Mouse (Mus musculus): ENCODE data around the gene Mtif3.
"Not testable (repeated sequence)": the region's sequence is repeated elsewhere in the genome, so short reads cannot be mapped to it uniquely, and the experiment has no call there.

The Mtif3 gene

GRCm38 (mm10) chr5:146954576-146954975, 9.0 kb downstream of the Mtif3 start:
- DNase-seq (ENCODE audit: extremely low read depth, low read depth) = no peak

GRCm38 (mm10) chr5:146948508-146949088, 15.0 kb downstream of the Mtif3 start, which contains the start of gene Gtf3a:
Gene Gtf3a, plus strand, starts transcription at chr5:146948657.
- peak; percentile 72 for DNase-seq (ENCODE audit: extremely low read depth, low read depth)

GRCm38 (mm10) chr5:146948041-146948507, 15.5 kb downstream of the Mtif3 start:
- no peak for DNase-seq (ENCODE audit: extremely low read depth, low read depth)

- DNase-seq (ENCODE audit: extremely low read depth, low read depth) = no peak
Observed at GRCm38 (mm10) chr5:146947497-146947896, 16.1 kb downstream of the Mtif3 start.

- no peak for DNase-seq (ENCODE audit: extremely low read depth, low read depth)
Observed at GRCm38 (mm10) chr5:146946682-146947081, 16.9 kb downstream of the Mtif3 start.

GRCm38 (mm10) chr5:146944568-146944967, 19.0 kb downstream of the Mtif3 start:
- no peak for DNase-seq (ENCODE audit: extremely low read depth, low read depth)

- no peak for DNase-seq (ENCODE audit: extremely low read depth, low read depth)
Observed at GRCm38 (mm10) chr5:146942965-146943364, 20.6 kb downstream of the Mtif3 start.

- not testable (repeated sequence) for DNase-seq (ENCODE audit: extremely low read depth, low read depth)
Observed at GRCm38 (mm10) chr5:146941939-146942338, 21.7 kb downstream of the Mtif3 start.

- peak; percentile 52 for DNase-seq (ENCODE audit: extremely low read depth, low read depth)
Observed at GRCm38 (mm10) chr5:146940219-146940618, 23.4 kb downstream of the Mtif3 start.

- DNase-seq (ENCODE audit: extremely low read depth, low read depth) = no peak
Observed at GRCm38 (mm10) chr5:146939109-146939796, 24.3 kb downstream of the Mtif3 start.

GRCm38 (mm10) chr5:146937541-146938503, 25.8 kb downstream of the Mtif3 start:
- no peak for DNase-seq (ENCODE audit: extremely low read depth, low read depth)

- no peak for DNase-seq (ENCODE audit: extremely low read depth, low read depth)
Observed at GRCm38 (mm10) chr5:146933466-146933865, 30.1 kb downstream of the Mtif3 start.

- DNase-seq (ENCODE audit: extremely low read depth, low read depth) = no peak
Observed at GRCm38 (mm10) chr5:146931904-146932553, 31.6 kb downstream of the Mtif3 start.

- DNase-seq (ENCODE audit: extremely low read depth, low read depth) = no peak
Observed at GRCm38 (mm10) chr5:146931422-146931821, 32.2 kb downstream of the Mtif3 start.

- DNase-seq (ENCODE audit: extremely low read depth, low read depth) = no peak
Observed at GRCm38 (mm10) chr5:146926673-146927072, 36.9 kb downstream of the Mtif3 start.

- DNase-seq (ENCODE audit: extremely low read depth, low read depth) = no peak
Observed at GRCm38 (mm10) chr5:146923547-146923946, 40.1 kb downstream of the Mtif3 start.

- no peak for DNase-seq (ENCODE audit: extremely low read depth, low read depth)
Observed at GRCm38 (mm10) chr5:146921224-146921623, 42.4 kb downstream of the Mtif3 start.

- no peak for DNase-seq (ENCODE audit: extremely low read depth, low read depth)
Observed at GRCm38 (mm10) chr5:146920314-146921161, 43.1 kb downstream of the Mtif3 start.

- DNase-seq (ENCODE audit: extremely low read depth, low read depth) = no peak
Observed at GRCm38 (mm10) chr5:146919874-146920273, 43.7 kb downstream of the Mtif3 start.

GRCm38 (mm10) chr5:146917357-146917756, 46.2 kb downstream of the Mtif3 start:
- not testable (repeated sequence) for DNase-seq (ENCODE audit: extremely low read depth, low read depth)

All from MEL-GATA-1-ER (cell line).